Mouse (Mus musculus): ENCODE measurements around the gene Csk.

Gene Csk

DNA sequence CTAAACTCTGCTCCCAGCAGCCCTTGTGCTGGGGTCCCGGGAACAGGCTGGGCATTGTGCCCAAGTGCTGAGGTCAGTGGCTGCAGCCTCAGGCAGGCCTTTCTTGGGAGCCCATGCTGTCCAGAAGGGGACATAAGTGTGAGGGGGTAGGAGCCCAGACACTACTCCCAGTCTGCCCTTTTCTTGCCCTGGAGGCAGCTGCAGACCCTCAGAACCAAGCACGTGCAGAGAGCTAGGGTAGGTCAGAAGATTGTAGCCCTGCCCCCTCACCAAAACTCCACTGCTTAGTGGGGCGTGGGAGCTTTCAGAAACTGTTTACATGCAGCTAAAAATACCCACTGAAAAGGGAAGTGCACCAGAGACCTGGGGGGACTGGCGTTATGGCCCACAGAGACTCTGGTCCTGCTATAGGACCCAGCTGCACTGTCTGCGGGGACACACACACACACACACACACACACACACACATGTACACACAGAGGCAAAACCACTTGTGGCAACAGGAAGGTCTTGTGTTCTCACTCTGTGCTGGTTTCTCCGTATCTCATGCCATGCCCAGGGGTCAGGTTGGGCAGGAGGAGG is 15.6 kb downstream of the Csk start:
- no peak for DNase-seq (ENCODE audit: low spot score)

DNA sequence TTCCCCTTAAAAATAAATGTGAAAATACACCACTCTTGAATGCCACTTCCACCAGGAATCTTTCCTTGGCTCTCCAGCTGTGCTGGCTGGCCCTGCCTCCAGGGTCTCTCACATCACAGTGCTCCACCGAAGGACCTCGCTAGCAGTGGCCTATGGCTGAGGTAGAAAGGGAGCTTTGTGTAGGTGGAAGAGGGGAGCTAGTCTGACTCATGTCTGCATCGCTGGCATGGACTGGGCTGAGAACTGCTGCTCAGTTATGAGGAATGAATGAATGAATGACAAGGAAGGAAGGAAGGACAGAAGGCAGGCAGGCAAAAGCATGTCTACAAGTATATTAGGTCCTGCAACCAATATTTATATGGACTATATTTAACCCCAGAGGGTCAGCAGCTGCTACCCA is 16.2 kb downstream of the Csk start:
- DNase-seq (ENCODE audit: low spot score): no peak

DNA sequence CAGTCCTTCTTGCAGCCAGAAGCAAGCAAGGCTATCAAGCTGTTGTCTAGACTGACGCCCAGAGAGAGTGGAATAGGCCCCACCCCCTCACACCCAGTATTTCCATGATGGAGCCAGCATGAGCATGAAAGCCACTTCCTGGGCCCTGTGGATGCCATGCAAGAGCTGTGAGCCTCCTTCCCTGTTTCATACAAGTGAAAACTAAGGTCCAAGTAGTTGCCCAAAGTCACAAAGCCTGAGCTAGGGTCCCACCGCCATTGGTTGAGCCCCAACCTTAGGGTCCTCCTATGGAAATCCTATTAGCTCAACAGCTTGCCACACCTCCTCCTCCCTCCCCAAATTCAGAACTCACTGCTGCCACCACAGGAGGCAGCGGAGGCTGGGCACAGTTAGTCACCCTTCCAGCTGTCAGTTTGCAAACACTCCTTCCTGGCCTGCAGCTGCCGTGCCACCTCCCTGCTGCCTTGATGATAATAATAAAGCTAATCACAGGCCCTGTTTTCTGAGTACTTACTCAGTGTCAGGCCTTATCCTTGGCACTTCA is 19.9 kb downstream of the Csk start:
- DNase-seq (ENCODE audit: low spot score): peak; percentile 76

DNA sequence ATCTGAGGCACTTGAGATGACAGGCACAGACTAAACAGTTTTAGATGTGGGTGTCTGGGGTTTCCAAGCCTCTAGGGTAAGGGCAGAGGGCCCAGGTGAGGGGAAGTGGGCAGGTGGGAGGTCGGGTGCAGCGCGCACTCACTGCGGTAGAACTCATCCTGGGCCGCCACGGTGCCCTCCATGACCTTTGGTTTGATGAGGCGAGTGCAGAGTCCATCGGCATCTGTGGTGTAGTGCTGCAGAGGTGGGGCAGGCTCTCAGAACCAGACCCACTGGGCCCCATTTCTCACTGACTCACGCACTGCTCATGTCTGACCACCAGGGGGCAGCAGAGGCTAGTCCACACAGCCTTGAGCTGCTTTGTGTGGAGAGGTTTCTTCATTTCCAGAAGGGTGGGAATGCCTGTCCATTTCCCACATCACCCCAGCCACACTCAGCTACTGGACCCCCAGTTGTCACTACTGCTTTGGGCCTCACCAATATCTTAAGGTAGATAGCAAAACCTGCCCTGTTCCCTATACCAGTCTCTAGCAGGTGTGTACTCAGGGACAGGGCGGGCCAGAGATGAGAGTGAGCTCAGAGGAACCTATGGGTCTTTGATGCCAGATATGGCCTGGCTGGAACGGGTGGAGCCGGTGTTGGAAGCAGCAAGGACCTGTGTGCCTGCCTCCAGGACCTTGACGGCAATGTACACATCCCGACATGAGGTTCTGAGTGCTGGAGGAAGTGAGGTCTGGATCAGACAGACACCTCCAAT is 24.1 kb downstream of the Csk start:
- peak; percentile 79 for DNase-seq (ENCODE audit: low spot score)

DNA sequence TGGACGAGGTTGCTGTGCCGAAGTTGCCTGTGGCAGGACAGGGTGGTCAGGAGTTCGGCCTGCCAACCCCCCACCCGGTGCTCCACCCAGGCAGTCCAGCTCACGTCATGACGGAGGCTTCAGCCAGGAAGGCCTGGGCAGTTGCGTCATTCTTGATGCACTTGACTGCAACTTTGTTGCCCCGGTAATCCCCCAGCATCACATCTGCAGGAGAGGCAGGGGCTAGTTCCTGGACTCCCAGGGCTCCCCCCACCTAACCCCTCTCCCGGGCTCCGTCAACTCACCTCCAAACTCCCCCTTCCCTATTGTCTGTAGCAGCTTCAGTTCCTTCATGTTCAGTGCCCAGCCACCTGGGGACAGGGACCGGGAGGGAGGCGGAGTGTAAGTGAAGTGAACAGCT is 24.7 kb downstream of the Csk start:
- no peak for DNase-seq (ENCODE audit: low spot score)

DNA sequence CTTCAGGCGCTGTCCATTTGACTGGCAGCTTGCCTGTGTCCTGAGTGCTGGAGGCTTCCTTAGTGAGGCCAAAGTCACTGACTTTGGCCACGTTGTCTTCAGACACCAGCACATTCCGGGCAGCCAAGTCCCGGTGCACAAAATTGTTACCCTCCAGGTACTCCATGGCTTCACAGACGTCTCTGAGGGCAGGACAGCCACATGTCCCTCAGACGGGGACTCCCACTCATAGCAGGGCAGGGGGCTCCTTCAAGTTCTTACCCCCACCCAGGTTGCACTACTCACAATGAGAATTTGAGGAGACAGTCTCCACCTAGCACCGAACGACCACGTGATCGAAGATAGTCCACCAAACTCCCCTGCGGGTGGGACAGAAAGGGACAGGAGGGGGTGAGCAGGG is 25.5 kb downstream of the Csk start:
- DNase-seq (ENCODE audit: low spot score): no peak

DNA sequence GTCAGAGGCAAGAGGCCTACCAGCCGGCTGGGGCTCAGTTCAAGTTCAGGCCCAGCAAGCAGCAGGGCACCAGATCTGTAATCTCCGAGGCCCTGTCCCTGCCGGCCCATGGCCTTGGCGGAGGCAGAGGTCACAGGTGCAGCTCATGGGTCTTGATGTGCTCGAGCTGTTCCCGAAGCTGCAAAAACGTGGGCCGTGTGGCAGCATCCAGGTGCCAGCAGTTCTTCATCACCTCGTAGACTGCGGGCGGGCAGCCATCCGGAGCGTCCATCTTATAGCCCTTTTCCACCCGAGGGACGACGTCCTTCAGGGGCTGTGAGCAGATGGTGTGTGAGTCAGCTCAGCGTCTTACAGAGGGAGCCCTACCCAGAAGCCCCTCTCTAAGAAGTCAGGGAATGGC is 26.2 kb downstream of the Csk start:
- no peak for DNase-seq (ENCODE audit: low spot score)

DNA sequence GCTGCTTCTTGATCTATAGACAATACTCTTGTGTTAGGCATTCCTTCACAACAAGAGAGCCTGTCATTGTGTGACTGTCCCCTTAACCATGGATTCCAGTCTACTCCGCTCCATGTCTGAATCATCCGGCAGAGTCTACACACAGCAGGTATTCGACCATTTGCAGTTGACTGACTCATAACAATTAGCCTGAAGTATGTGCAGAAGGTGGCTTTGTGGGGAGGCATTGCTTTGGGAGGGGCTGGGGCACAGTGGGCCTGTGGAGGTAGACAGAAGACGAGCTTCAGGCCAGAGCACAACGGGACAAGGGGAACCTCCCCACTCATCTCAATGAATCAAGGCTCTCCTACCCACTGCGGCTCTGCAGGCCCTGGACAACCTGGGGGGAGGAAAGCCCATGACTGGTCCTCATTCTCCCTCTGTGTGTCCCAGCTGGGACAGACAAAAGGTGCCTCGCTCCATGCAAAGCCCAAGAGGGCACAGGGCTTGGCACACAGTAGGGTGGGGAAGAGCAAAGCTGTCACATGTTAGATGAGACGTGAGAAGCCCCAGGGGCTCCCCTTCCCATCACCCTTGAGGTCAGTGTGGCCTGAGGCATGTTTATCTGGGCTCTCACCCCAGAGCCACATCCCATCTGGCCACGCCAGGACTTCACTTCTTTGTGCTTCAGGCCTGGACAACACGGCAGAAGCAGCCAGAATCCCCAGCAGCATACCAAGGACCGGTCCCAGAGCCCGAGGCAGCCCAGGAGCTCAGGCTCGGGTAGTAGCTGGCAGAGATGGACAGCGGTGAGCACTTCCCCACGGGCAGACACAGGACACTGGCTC is 27.5 kb downstream of the Csk start:
- no peak for DNase-seq (ENCODE audit: low spot score)

DNA sequence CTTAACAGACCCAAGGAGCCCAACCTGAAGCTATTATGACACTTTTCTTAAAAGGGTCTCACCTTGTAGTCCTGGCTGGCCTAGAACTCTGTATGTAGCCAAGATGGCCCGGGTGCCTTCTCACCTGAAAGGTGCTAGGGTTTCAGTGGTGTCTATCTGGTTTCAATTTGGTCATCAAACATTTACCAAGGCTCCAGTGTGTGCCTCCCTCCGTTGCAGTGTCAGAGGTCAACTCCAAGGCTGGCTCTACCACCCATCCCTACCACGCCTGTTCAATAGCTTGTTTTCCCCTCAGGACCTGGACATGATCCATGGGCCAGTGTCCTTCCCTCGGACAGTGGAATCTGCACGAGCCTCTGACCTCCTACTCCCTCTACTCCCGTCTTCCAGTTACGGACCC is 29.1 kb downstream of the Csk start:
- no peak for DNase-seq (ENCODE audit: low spot score)

DNA sequence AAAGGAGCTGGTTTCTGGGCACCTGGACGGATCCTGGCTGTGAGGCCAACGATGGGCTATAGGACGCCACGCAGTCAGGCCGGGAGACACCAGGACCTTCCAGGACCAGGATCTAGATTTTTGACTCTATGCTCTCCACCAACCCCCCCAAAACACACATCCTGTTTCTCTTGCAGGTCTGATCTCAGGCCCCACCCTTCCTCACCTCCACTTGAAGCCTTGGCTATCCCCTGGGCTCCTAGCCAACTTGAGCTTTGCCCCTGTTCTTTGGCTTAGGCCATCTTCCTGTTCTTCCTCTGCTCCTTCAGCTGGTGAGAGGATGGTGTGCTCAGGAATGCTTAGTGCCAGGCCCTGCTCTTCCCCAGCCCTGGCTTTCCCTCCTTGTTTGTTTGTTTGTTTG is 32.8 kb downstream of the Csk start, which contains the start of gene Lman1l:
TSS of gene Lman1l (minus strand) at position 101 of the 400 bp plus-strand sequence.
- DNase-seq (ENCODE audit: low spot score): peak; percentile 39

DNA sequence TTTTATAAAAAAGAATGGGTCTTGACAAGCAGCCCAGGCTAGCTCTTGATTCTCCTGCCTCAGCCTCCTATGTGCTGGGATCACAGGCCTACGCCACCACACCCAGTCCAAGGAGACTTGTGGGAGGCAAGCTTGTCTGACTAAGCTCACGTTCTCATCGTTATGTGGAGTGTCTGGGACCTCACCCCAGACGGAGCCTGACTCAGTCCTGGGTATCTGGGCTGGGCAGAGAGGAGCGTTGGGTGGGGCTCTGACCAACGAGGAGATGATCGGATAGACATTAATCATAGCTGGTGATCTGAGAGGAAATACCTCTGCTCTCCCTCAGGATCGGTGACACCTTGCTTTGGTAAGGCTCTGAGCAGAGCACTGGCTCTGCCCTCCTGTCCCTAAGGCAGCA is 34.6 kb downstream of the Csk start:
- DNase-seq (ENCODE audit: low spot score): no peak

DNA sequence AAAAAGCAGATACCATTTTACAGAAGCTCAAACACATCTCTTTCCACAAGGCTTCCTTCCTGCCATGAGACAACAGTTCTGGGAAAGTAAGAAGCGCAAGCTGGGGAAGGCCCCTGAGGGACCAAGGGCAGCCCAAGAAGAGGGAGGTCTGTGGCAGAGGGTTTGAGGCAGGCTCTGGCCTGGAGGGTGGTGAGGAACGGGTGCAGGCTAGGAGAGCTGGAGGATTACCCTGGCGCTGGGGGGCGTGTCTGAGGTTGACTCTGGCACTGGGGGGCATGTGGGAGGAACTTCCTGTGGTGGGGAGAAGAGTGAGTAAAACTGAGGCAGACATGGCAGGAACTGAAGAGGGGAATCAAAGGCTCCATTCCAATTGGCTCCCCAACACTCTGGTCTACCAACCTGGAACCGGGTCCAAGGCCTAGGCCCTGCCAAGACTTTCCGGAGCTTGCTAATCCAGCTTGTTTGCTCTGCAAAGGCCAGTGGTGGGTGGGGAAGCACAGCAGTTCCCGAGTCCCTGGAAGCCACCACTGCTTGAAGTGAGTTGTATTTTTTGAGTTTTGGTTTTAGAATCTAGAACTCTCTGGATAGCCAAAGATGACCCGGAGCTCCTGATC is 35.8 kb downstream of the Csk start:
- no peak for DNase-seq (ENCODE audit: low spot score)

DNA sequence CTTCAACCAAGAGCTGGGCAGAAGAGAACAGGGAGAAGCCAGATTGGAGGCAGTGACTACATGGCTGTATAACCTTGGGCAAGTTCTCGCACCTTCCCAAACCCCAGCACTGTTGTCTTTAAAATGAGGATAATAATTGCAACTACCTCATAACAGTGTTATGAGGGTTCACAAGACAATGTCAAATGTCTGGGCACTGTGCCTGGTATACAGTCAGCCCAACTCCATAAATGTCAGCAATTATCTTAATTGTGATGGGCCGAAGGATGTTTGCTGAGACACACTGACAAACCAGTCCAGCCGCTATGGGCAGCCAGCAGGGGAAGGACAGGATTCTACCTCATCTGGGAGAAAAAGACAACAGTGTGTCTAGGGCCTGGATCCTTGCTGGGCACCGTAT is 38.6 kb downstream of the Csk start:
- DNase-seq (ENCODE audit: low spot score): no peak

DNA sequence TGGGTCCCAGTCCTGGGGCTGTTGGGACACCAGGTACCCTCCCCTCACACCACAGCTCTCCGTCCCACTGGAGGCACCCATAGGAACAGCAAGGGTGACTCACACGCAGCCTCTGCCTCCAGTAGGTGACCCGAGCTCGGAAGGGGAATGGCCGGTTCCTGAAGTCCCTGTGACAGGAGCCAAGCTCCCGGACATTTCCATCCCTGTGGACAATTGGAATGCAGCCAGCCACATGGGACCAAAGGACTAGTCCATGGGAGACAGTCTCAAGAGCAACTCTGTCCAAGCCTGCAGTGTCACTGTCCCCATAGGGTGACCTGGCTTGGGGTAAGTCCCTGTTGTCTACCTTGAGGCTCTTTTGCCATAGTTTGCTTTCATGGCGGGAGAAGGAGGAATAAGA is 39.5 kb downstream of the Csk start:
- no peak for DNase-seq (ENCODE audit: low spot score)

DNA sequence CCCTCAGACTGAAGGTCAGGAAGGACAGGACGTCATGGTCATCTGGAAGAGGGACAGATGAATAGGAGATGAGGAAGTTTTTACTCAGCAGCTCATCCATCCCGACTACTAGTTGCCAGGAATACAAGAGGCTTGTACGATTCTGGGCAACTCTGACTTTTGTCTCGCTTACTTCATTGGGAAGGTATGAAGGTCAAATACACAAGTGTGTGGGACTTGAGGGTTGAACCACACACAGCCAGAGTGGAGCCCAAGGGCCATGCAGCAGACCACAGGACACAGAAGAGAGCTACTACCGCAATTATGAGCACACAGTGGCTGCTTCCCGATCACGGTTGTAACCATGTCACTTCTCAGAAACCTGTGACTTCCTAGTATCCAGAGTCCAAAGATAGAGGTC is 40.8 kb downstream of the Csk start:
- no peak for DNase-seq (ENCODE audit: low spot score)

DNA sequence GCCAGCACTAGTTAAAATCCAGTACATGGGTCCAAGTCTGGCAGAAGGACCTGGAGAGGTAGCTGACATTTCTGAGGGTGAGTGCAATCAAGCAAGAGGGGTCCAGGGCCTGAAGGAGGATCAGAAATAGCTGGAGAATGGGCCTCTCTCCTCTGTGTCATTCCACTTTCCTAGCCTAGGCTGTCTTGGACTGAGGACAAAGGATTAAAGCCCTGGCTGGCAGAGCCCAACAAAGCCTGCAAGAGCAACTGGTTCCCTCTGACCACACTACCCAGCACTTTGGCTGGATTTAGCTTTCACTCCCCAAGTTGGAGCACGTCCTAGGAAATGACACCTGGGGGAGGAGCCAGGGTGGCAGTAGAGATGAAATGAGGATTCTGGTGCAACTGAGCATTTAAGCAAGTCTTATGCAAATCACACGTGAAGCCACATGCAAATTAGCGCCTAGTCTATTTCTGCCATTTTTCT is 43.0 kb downstream of the Csk start:
- DNase-seq (ENCODE audit: low spot score): no peak

DNA sequence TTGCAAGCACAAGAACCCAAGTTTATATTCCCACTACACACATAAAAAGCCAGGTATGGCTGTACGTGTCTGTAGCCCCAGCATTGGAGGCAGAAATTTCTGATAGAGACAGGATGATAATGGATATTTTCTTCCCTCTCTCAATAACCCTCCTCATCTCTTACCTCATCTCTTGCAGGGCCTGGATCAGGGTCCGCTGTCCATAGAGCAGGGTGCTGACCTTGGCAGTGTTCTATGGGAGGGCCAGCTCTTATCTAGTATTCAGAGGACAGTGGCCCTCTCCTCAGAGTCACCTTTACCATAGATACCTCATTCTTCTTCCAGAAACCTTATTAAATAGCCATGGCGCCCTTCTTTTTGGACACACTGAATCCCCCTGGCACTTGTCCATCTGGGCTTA is 43.6 kb downstream of the Csk start:
- no peak for DNase-seq (ENCODE audit: low spot score)

DNA sequence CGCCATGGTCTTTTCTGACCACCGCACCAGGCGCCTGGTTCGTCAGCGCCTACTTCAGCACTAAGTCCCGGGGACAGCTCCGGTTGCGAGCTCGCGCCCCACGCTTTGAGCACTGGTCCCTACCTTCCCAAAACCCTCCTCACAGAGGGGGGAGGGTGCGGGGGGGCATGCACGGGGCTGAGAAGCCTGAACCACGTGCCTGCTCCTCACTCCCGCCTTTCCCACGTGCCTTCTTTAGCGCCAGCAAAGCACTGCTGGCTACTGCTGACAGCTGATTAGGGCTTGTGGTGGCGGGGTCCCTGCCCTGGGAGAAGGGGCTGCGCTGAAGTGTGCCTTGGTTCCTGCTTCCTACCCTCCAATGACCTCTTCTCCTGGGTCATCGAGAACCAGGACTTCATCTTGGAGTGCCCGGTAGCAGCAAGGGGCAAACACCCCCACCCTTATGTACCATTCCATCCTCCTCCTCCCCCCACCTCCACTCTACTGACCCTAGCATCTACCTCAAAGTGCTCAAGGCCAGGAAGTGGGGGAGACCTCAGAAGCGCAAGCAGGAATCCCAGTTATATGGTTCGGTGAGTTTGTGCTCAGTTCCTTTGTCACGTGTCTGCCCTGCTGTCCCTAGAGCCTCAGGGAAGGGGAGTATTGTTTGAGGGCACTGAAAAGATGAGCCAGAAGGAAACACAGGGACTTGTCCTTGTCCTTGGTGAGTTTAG is 47.1 kb downstream of the Csk start, which contains the start of gene Cplx3:
TSS of gene Cplx3 (minus strand) at position 143 of the 713 bp plus-strand sequence.
- DNase-seq (ENCODE audit: low spot score): peak; percentile 14

DNA sequence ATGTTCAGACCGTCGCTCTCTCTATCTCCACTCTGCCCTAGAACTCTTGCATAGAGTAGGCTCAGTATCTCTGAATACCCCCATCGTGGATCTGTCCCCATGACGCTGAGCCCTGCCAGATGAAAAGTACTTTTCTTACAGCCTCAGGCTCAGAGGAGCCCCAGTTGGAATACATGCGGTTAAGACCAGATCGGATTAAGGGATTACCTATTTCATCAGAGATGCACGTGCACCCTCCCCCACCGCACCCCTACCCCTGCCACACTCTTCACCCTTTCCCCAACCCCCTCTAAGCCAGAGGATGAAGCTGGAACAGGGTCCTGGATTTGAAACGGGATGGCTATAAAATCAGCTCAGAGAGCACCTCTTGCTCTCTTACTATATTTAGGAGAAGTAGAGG is 47.9 kb downstream of the Csk start:
- no peak for DNase-seq (ENCODE audit: low spot score)

DNA sequence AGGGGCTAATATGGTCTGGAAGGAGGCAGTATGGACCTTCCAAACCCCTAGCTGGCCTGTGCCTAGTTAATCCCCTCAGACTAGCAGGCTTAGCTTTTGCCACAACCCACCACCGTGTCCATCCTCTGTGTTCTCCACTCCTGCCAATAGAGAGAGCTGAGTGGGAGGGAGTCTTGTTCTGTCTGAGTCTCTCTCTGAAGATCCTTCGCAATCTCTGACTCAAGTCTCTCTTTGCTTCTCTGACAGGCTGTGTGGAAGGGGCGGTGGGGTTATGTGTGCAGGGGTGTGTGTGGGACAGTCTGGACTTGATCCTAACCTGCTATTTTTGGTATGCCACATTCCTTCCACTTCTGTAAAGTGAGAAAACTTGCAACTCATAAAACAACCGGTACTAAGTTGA is 48.6 kb downstream of the Csk start:
- DNase-seq (ENCODE audit: low spot score): no peak

DNA sequence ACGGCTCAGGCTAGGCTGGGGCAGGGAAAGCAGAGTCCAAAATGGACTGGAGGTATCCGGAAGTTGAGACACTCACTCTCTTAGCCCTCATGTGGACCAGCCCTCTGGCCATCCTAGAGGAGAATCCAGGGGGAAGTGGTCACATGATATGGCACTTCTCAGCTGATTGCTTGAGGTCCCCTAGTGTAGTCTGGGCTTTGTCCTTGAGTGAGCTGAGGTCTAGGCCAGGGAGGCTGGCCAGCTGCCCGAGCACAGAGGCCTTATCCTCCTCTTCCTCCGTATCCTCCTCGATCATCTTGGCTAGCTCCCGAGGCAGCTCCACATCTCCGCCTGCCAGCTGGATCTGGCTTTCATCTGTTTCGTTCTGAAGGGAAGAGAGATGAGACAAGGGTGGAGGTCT is 51.3 kb downstream of the Csk start:
- no peak for DNase-seq (ENCODE audit: low spot score)

DNA sequence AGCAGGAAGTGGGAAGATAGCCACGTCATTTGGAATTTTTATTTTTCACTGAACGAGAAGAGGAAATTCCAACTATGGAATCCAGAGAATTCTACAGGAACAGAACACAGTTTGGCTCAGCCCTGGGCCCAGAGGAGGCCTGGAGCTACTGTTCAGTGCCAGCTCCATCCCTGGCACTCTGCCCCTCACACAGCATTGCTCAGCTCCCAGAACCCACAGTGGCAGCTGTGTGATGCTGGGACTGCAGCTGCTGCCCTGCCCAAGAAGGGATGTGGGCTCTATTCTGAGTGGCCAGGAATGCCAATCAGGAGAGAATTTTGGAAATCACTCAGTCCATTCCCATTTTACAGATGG is 52.1 kb downstream of the Csk start:
- no peak for DNase-seq (ENCODE audit: low spot score)
